Mouse (Mus musculus) liver, adult (tissue): ENCODE data around the gene Thtpa.

ENCODE experiments used
- GATA4 ChIP-seq: IDR thresholded peaks from 2 replicates; pipeline ENCODE4 v1.6.1; 2014; ENCODE audit warnings: mild to moderate bottlenecking, low read length; ENCODE audit not compliant: insufficient replicate concordance

Gene Thtpa

DNA sequence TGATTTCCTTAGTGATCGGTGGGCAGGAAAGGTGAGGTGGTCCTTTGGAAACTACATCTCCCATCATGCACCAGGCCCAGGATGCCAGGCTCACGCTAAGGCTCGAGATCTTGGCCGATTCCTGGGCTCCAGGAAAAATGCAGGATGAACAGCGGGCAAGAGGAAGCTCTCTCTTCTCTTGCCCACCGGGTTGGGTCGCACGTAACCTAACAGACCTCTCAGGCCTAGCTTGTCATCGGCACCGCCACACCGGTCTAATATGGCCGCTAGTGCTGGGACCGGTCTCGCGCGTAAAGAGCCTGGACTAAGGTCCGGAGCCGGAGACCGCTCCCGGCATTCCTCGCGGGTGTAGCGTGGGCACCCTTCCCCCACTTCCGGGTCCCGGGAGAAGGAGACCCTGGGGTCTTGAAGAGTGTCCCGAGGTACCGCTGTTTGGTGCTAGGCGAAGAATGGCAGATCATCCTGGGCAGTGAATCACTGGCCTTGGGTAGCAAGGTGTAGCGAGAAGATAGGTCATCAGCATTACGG, at the start of gene Thtpa:
Thtpa (plus strand) TSS at position 81 of the 528 bp plus-strand sequence.
- no peak; the same call in 1 of the 2 replicates for TF ChIP-seq GATA4

DNA sequence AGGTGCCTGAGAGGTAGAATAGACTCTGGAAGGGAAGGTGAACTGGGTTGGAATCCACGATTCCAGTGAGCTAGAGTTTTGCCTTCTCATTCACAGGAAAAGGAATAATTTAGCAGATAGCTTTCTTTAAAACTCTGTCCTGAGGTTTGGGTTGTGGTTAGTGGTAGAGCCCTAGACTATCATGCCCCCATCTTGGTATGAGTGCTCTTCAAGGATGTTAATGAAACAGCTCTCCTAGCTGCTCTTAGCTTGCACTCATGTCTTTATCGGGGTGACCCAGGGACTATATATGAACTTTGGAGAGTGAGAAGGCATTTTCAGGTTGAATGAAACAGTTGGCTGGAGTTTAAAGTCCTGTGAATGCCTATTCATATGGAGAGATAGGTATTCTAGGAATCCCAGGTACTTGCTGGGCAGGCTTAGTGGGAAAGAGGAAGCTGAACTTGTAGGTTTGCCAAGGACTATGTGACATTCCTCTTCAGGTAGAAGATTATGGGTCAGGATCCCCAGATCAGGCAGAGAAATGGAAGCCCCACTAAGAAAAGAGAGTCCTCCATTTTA, 46.5 kb upstream of the Thtpa start:
- TF ChIP-seq GATA4 = no peak

DNA sequence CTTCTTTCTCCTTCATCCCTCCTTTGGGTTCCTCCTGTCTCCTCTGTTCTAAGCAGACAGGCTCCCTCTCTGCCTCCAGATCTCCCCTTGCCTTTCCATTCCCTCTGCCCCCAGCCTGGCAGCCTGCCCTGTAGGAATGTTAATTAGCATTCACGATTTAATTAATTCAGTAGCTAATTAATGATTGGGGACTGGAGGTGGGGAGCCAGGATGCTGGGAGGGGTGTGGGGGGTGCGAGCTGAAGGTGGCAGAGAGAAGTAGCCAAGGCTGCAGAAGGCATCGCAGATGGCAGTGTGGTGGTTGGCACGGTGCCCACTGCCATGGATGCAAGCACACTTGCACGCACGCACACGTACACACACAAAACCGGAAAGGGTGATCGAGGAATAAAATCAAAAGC, 42.1 kb upstream of the Thtpa start:
- no peak for TF ChIP-seq GATA4

DNA sequence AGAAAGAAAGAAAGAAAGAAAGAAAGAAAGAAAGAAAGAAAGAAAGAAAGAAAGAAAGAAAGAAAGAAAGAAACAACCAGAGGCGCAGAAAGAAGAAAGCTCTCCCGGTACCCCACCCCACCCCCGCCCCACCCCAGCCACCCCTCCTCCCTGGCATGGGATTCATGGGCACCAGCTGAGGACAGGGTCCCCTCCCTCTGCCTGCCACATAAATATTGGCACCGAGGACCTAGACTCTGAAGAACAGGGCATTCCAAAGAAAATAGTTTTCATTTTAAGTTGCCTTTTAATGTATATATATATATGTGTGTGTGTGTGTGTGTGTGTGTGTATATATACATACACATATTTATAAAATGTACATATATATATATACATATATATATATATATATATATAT, 41.5 kb upstream of the Thtpa start:
- TF ChIP-seq GATA4 = no peak

DNA sequence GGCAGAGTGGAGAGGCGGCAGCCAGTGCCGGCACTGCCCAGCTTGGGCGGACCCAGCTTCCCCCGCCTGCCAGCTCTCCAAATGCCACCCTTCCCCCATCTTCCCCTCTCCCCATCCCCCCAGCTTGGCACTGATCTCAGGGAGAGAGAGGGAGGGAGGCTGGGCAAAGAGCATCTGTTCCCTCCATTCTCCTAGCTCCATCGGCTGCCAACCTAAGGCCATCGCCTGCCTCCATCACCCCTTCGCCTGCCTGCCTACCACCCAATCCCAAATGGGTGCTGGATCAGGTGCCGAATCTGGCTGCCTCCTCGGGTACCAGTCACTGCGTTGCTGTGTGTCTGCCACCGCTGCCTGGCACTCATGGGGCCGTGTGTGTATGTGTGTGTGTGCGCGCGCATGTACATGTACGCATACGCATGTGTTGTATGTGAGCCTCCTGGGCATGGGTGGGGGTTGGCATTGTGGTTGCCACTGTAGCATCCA, 40.8 kb upstream of the Thtpa start:
- TF ChIP-seq GATA4 = no peak

DNA sequence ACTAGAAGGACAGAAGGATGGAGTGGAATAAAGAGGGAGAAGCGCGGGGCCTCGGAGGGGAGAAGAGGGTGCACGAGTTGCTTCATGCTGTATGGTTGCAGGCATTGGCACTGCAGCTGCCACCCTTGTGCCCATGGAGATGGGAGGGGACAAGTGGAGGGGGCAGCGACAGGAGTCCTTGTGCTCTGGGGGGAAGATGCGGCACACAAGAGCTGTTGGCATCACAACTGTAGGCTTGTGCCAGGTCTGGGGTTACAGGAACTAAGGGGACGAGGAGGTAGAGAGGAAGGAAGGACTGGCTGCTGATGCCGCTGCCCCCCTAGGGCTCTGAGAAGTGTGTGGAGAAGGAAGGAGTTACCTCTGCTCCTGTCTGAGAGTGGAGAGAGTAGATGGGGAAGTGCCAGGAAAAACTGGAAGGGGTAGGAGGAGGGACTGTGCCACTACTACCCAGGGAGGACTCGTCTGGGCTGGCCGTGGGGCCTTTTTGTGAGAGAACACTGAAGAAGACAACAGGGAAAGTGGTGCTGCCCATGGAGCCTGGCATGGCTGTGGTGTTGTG, 40.3 kb upstream of the Thtpa start:
- no peak for TF ChIP-seq GATA4

DNA sequence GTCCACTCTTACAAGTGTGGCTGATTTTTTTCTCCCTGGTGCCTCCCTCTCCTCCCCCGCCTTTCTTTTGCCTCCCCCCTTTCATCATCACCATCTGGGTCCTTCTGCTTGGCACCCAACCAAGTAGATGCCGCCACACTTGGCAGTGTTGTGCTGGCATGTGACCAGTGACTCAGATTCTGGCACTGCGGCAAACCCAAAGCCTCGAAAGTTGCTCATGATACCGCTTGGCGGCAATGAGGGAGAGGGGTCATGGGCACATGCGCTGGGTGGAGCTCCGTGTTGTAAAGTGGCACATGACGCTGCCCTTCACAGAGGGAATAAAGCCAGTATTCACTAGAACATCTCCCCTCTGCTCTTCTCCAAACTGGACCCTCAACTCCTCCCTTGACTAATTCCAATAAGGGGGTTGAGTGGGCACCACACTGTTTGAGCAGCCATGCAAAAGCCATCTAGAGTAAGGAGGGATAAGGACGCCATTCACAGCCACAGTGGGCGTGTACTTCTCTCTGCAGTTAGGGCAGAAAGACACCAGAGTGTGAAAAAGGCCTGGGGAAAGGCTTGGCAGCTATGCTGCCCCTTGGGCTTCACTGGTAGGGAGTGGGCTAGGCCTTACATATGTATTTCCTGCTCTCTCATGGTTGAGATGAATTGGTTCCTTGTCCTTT, 39.3 kb upstream of the Thtpa start:
- no peak for TF ChIP-seq GATA4

DNA sequence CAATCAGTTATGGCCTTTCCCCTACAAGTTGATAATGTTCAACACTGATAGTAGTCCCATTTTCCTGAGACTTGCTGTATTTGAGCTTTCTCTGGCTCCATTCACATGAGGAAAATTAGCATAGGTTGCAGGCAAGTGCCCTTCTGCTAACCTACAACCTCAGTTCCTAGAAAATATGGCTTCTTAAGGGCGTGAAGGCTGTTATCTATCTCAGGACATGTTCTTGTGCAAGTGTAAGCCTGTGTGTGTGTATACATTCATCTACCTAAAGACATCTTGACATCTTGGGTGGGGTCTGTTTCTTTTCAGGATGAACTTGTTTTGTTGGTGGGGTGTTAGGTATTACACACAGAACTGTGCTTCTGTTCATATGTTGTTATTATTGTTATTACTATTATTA, 35.6 kb upstream of the Thtpa start:
- TF ChIP-seq GATA4 = no peak

DNA sequence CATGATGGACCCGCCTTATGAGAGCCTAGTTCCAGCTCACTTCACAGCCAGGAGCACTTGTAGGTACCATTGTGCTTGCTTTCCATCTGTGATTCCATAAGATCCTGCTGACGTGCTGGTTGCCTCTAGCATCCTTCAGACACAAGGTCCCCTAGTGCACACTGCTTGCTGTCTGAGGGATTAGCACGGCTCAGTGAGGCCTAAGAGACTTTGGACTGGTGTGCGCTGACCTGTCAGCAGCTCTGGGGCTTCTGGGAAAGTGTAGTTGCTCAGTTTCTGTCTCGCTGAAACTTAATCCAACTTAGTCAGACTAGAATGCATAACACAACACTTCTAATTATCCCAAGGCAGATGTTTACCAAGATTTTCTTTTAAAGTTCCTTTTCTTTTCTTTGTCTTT, 34.7 kb upstream of the Thtpa start:
- no peak for TF ChIP-seq GATA4

DNA sequence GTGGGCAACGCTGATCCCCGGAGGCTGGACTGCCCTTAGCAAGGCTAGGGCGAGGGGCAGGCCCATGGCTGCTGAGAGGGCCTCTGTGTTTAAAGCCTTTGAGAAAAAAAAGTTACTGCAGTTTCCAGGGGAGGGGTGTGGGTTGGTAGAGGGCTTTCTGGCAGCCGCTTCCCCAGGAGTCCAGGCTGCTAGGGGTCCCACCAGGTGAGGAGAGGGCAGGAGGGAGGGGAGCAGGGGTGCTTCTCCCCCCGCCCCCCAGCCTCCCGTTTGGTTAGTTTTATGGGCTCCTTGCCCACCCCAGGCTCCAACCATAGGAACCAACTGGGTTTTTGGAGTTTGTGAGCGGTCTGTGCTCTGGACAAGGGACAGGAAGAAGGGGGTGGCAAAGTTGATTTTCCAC, 32.7 kb upstream of the Thtpa start:
- TF ChIP-seq GATA4 = no peak

DNA sequence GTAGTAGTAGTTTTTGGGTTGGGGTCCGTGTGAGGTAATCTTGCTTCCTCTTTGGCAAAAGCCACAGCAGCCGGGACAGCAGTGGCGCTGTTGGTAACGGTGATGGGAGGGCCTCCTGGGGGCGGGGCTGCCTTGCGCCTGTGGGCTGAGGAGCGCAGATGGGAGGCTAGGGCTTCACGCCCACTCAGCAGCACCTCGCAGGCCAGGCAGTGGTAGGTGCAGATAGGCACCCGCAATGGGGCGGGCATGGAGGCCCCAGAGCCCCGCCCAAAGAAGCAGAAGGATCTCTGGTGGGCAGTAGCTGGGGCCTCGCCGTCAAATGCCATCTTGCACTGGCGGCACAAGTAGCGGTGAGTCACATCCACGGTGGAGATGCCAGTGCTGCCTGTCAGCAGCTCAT, 32.0 kb upstream of the Thtpa start:
- TF ChIP-seq GATA4 = no peak

DNA sequence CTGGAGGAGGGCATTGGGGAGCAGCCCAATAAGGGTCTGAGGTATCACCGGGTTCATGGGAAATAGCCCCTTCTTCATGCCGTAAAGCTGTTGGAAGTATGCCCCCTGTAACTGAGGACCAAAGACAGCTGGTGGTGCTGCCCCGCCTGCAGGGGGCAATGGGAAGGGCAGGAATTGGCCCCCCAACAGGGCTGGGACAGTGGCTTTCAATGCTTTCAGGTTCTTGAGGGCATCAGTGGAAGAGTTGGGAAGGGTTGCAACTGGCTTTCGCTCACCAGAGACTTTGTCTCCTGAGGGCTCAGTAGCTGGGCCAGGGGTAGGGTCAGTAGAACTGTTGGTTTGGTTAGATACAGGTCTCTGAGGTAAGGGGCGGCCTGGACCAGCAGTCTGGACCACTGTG, 31.5 kb upstream of the Thtpa start:
- TF ChIP-seq GATA4 = no peak

DNA sequence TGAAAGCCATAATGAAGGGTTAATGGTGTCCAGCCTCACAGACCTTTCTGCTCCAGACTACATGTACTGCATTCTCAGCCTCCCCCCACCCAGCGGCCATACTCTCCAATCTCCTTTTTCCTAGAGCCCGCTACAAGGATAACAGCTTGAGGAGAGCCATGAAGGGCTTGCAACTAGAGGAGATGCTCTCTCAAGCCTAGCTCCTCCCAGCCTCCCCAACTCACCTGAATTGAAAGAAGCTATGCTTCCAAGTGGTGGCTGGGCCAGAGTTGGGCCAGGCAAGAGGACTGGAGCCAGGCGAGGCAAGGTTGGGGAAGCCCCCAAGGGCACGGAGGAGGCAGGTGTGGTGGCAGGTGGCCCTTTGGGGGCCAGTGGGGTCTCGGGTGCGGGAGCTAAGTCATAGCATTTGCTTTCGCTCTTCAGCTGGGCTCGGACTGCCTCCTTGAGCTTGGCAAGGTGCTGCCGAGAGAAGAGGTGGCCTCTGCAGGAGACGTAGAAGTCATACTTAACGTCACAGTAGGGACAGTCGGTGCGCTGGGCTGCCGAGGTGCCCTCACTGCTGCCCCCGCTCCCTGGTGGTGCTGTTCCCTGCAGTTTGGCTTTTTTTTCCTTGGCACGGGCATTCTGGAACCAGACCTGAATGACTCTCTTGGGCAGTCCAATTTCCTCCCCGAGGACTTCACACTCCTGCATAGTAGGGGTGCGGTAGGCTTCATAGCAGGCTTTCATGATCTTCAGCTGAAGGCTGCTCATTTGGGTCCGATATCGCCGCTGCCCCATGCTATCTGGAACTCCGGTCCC, 30.8 kb upstream of the Thtpa start:
- no peak for TF ChIP-seq GATA4

DNA sequence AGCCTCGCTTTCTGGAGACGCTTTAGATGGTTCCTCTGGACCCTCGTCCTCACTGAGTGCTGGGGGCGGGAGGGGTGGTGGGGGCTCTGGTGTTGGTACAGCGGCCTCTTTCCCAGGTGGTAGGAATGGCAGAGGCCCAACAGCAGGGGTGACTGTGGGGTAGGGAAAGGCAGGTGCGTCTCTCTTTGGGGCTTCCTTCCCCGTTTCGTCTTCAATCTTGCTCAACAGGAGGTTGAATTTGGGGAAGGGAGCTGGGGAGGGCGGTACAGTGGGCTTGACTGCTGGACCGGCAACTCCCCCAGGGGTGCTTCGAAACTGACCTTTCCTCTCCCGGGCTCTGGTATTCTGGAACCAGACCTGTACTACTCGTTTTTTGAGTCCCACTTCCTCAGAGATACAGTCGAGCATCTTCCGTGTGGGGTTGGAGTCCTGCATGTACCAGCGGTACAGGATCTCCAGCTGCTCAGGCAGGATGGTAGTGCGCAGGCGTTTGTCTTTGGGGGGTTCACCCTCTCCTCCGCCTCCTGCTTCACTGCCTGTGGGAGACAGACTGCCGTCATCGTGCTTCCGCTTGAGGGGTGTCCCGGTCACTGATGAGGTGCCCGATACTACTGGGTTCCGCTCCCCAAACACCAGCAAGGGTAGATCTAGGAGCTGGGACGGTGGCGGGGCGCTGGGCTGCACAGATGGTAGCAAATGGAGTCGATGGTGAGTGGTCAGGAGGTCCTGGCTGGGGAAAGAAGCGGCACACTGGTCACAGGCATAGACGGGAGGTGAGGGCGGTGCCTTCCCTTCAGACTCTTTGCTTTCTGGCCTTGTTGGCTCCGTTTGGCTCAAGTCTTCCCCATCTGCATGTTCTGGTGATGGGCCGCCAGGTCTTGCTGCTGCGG, 29.9 kb upstream of the Thtpa start:
- TF ChIP-seq GATA4 = no peak

DNA sequence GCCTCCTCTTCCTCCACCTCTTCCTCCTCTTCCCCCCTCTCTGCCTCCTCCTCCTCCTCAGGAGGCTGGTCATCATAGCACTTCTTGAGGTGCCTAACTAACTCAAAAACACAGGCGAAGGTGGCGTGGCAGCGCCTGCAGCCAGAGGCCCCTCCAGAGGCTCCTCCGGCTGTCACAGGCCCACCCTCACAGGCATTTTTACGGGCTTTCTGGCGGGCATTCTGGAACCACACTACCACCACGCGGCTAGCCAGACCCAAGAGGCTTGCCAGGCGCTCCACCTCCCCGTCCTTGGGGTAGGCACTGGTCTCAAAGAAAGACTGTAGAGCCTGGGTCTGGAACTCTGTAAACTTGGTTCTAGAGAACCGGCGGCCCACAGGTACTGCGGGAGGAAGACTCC, 29.2 kb upstream of the Thtpa start:
- TF ChIP-seq GATA4 = no peak
